Mouse (Mus musculus): ENCODE measurements around the gene Vmn2r4.
"Not testable (repeated sequence)": the region's sequence is repeated elsewhere in the genome, so short reads cannot be mapped to it uniquely, and the experiment has no call there.

Gene Vmn2r4

DNA sequence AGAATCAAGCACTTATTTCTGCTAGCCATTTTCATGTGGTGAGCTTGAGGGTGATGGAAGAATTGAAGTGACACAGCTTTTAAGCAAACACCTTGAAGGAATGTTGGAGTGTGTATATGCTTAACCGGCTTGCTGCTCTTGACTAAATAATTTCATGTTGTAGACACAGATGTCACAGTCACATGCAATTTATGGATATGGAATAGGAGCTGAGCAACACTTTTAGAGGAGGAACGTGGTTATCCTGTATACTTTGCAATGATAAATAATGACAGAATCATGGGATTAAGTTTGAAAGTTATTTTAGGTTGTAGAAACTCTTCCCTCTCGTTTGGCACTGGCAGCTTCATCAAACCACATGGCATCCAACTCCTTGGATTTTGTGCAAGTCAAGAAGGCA, at the start of gene Vmn2r4:
Gene Vmn2r4 (minus strand): TSS at position 101 of the 400 bp plus-strand sequence.
- not testable (repeated sequence) for DNase-seq

DNA sequence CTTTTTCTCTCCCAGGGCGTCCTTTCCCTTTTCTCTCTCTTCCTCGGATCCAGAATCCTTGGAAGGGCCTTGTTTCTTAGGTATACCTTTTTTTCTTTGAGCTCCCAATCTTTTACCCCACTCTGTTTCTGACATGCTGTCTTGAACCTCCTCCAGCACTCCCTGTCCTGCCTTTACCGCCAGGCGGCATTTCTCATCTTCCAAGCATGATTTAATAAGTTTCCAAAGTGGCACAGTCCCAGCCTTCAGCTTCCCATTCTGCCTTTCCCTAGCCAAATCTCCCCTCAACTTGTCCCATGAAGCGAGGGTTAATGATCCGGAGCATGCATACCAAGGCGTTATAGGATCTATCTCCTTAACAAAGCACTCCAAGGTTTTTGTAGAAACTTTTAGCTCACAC, 19.1 kb upstream of the Vmn2r4 start:
- peak; percentile 74 for DNase-seq

DNA sequence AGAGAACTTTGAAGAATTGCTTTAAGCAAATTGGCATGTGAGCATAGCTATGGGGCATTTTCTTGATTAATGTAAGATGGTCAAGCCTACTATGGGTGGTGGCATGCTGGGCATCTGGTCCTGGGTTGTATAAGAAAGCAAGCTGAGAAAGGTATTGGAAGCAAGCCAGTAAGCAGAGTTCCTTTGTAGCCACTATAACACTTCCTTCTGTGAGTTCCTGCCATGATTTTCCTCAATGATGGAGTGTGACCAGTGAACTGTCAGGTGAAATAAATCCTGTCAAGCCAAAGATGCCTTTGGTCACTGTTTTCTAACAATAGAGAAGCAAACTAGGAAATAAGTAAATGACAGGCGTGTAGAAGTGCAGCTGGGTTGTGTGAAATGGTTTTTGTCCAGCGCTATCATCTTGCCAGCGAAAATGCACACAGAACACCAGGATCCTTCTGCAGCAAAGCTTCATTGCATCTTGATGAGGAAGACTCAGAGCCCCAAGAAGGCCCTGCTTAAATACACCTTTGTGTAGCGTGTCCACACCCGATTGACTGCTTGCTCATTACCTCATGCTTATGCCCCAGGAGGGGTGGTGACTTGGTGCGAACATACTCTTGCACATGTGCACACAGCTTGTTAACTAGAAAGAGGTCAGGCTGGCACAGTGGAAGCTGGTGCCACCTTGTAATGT, 13.1 kb upstream of the Vmn2r4 start:
- not testable (repeated sequence) for DNase-seq

DNA sequence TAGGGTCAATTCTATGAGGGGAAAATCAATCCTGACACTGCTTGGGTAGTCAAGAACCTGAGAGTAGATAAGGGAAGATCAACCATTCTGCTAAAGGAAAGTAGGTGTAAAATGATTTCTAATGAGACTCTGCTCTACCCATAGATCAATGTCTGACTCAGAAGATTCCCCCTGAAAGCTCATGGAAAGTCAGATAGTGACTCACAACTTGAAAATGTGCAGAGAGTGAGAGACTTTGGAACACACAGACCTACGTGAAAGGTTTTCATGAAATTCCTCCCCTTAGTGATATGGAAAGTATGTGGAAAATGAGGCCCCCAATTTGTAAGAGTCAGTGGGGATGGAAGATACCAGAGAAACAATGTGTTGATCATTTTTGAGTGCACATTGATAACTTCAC, 7.0 kb upstream of the Vmn2r4 start:
- not testable (repeated sequence) for DNase-seq

DNA sequence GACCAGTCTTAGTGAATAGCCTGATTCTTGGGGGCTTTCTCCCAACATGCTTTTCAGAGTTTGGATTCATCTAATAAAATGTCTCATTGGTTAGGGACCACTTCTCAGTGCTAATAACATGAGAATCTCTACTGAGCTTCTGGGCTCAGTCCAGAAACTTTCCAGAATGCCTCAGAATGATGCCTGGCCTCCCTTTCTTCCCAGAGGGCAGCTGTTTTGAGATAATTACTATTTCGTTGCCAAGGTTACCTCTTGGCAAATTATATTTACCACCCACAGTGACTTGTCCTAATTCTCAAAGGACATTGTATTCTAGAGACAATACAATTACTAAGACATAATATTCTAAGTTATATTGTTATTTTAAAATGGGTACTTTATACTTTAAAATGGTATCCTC, 2.3 kb upstream of the Vmn2r4 start:
- DNase-seq: not testable (repeated sequence)

DNA sequence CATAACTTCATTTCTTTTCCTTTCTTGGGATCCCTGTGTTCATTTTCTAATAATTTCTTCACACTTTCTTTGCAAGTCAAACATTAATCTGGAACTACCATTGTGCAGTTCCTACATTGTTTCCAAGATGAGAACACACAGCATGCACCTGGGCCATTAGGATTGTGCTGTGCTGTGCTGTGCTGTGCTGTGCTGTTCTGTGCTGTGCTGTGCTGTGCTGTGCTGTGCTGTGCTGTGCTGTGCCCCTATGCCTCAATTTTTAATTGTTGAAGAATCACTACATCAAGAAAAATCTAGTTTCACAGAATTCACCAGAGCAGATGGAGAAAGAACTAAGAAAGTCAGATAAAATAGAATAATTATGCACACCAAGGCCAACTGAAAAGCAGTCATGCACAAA, 915 bp downstream of the Vmn2r4 start:
- DNase-seq: not testable (repeated sequence)

DNA sequence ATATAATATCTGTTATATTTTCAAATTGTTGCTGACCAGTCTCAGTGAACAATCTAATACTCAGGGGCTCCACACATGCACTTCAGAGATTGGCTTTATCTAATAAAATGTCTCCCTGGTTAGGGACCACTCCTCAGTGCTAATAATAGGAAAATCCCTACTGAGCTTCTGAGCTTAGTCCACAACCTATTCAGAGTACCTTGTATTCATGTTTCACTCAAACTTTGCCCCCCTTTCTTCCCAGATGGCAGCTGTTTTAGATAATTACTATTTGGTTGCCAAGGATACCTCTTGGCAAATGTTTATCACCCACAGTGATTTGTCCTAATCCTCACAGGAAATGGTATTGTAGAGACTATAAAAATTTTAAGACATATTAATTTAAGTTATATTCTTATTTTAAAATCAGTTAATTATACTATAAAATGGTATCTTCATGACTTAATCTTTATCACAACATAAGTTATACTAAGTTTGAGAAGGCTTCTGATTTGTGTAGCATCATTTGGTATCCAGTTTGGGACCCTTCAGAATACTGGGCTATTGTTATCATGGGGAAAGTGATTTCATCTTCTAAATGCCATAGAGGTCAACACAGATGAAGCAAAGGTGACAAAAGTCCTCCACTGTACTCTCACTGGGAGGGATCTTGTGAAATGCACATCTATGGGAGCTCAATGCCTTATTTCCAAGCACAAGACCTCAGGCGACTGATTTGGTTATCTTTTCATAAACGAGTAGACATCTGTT, 55.7 kb downstream of the Vmn2r4 start:
- no peak for DNase-seq
